Comparison of ENCODE assay signal across 12 mouse cellular contexts in the genomic region with DNA sequence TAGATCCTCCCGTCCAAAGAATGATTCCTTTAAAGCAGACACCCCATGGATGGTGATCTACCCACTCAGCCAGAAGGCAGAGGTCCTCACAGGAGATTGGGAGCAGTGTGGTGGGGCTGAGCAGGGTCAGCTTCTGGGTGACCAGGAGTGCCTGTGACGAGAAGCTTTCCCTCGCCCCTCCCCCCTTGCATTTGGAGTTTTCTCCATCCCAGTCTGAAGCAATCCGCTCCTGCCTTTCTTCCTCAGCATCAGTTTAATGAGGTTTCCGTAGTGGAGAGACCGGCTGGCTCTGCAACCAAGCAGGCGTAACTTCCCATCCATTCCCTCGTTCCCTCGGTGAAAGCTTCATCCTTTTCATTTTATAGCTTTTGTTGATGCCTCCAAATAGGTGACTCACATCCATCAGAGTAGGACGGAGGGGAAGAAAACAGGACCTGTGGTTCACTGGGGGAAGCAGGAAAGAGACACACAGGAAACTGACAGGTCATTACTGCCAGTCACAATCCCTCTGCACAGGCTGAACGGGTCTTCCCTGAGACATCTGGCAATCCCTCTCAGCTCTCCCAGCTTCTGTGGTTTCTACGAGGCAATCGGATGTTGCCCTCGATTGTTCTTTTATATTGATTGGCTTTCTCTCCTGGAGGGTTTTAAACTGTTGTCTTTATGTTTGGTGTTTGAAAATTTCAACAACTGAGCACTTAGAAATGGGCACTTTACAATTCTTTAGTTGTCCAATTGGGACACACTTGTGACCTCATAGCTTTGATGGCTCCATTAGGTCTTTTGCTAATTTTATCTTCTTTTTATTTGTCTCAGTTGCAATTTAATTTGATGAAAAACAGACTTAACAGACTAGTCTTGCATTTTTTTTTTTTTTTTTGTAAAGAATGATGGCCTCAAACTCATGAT.
DNase-seq lines count a peak whose midpoint lies in the region; ATAC-seq and TF ChIP-seq lines count a peak whose summit lies in the region.
"Had no signal": no experiment of that assay in that cellular context is flagged by ENCODE, and none has a peak within 500 bp of the region (broad histone marks: within the 10 kb centered on the region; RNA-seq: fewer than 3 reads in every experiment).

No protein-coding gene starts in this region.

- no peak overlapping the region for H3K9ac ChIP-seq in forebrain, postnatal 0 days
- no peak overlapping the region for H3K9ac ChIP-seq in hindbrain, embryonic 15.5 days

- H3K27me3 ChIP-seq in forebrain, embryonic 10.5 days (ENCODE audit: poor library complexity, severe bottlenecking) = no peaks in the 10 kb centered on the region
- H3K27me3 ChIP-seq in forebrain, postnatal 0 days (ENCODE audit: insufficient read depth, low read length) = no peaks in the 10 kb centered on the region
- H3K27me3 ChIP-seq in hindbrain, embryonic 15.5 days = no peaks in the 10 kb centered on the region
- no peaks in the 10 kb centered on the region for H3K27me3 ChIP-seq in midbrain, embryonic 10.5 days (ENCODE audit: low read depth, poor library complexity, severe bottlenecking)

- H3K4me3 ChIP-seq in forebrain, embryonic 10.5 days = peak overlapping the region; percentile 2; the same call in 1 of the 2 replicates
- no peak overlapping the region for H3K4me3 ChIP-seq in forebrain, postnatal 0 days (ENCODE audit: low read depth, low read length)
- H3K4me3 ChIP-seq in hindbrain, embryonic 15.5 days = 0 out of 2 replicates have a peak overlapping the region, but pooled peaks have one; percentile 6
- peak overlapping the region; percentile 9; the same call in 1 of the 2 replicates for H3K4me3 ChIP-seq in midbrain, embryonic 10.5 days

- H3K36me3 ChIP-seq in forebrain, embryonic 10.5 days (replicated peaks) = no peaks in the 10 kb centered on the region
- no peaks in the 10 kb centered on the region for H3K36me3 ChIP-seq in forebrain, postnatal 0 days (ENCODE audit: insufficient read depth)
- H3K36me3 ChIP-seq in hindbrain, embryonic 15.5 days = no peaks in the 10 kb centered on the region
- no peaks in the 10 kb centered on the region for H3K36me3 ChIP-seq in midbrain, embryonic 10.5 days

- no peaks in the 10 kb centered on the region for H3K9me3 ChIP-seq in forebrain, embryonic 10.5 days
- no peaks in the 10 kb centered on the region for H3K9me3 ChIP-seq in forebrain, postnatal 0 days (ENCODE audit: low read length)
- H3K9me3 ChIP-seq in hindbrain, embryonic 15.5 days = no peaks in the 10 kb centered on the region
- H3K9me3 ChIP-seq in midbrain, embryonic 10.5 days (replicated peaks) = no peaks in the 10 kb centered on the region

- H3K4me2 ChIP-seq in forebrain, postnatal 0 days (ENCODE audit: low read depth) = no peak overlapping the region
- peak overlapping the region; percentile 43 for H3K4me2 ChIP-seq in hindbrain, embryonic 15.5 days

- WGBS in forebrain, embryonic 10.5 days = 28% methylated on average over 14 of the region's 14 CpGs
- 28% methylated on average over 14 of the region's 14 CpGs for WGBS in forebrain, postnatal 0 days
- WGBS in hindbrain, embryonic 15.5 days = 29% methylated on average over 14 of the region's 14 CpGs
- WGBS in midbrain, embryonic 10.5 days = 34% methylated on average over 14 of the region's 14 CpGs

- TF ChIP-seq CTCF in forebrain, postnatal 0 days (IDR thresholded peaks at IDR 0.05; ENCODE audit: low read depth) = no peak

- no peak for ATAC-seq in forebrain, postnatal 0 days
- ATAC-seq in hindbrain, embryonic 15.5 days (ENCODE audit: low FRiP score, low read depth) = peak; percentile 63; the same call in 1 of the 2 replicates
- ATAC-seq: lung, postnatal 0 days had no signal

- 0 out of 2 replicates have a peak overlapping the region, but pooled peaks have one; percentile 8 for H3K27ac ChIP-seq in forebrain, embryonic 10.5 days
- H3K27ac ChIP-seq in forebrain, postnatal 0 days (ENCODE audit: low read depth, low read length) = no peak overlapping the region
- H3K27ac ChIP-seq in hindbrain, embryonic 15.5 days (replicated peaks) = peak overlapping the region; percentile 40
- peak overlapping the region; percentile 63 for H3K27ac ChIP-seq in midbrain, embryonic 10.5 days (replicated peaks)

- H3K4me1 ChIP-seq in forebrain, embryonic 10.5 days = peaks cover 19% of the 10 kb centered on the region
- no peaks in the 10 kb centered on the region for H3K4me1 ChIP-seq in forebrain, postnatal 0 days (ENCODE audit: insufficient read depth)
- peaks cover 17% of the 10 kb centered on the region for H3K4me1 ChIP-seq in hindbrain, embryonic 15.5 days (replicated peaks)
- H3K4me1 ChIP-seq in midbrain, embryonic 10.5 days = peaks cover 31% of the 10 kb centered on the region

- DNase-seq in forebrain, embryonic 10.5 days (ENCODE audit: extremely low spot score, low spot score) = no peak
- DNase-seq in forebrain, postnatal 0 days = no peak
- peak; percentile 73 for DNase-seq in 416B (ENCODE audit: low read depth)
- no peak for DNase-seq in midbrain, embryonic 10.5 days (ENCODE audit: low spot score)
- no peak for DNase-seq in natural killer cell, adult 2 months (ENCODE audit: low spot score in 2 of 2)
- no peak for DNase-seq in adrenal gland, postnatal 36 days
- DNase-seq in right cerebral cortex, postnatal 36 days (ENCODE audit: low spot score in 2 of 2) = no peak
- DNase-seq: cerebellum, adult 18-20 months; kidney, postnatal 4 days; thymus, postnatal 4 days had no signal
